ENCODE assay signal across 24 mouse cellular contexts in genomic region chr10:50639607-50640006, GRCm38 (mm10).
"Had no signal": no experiment of that assay in that cellular context is flagged by ENCODE, and none has a peak within 500 bp of the region (broad histone marks: within the 10 kb centered on the region; RNA-seq: fewer than 3 reads in every experiment).

No protein-coding gene starts in this region.

- H3K4me1 ChIP-seq: embryonic facial prominence, embryonic 10.5 days; embryonic facial prominence, embryonic 12.5 days; embryonic facial prominence, embryonic 13.5 days; embryonic facial prominence, embryonic 15.5 days; forebrain, embryonic 10.5 days; forebrain, embryonic 12.5 days; forebrain, embryonic 13.5 days; forebrain, embryonic 15.5 days had no signal

- H3K4me3 ChIP-seq: embryonic facial prominence, embryonic 10.5 days; embryonic facial prominence, embryonic 12.5 days; embryonic facial prominence, embryonic 13.5 days; embryonic facial prominence, embryonic 15.5 days; erythroblast, embryonic 14.5 days; forebrain, embryonic 10.5 days; forebrain, embryonic 12.5 days; forebrain, embryonic 13.5 days; forebrain, embryonic 15.5 days; gastrocnemius, adult 2 months; heart, adult 2 months had no signal

- H3K9me3 ChIP-seq: embryonic facial prominence, embryonic 10.5 days; embryonic facial prominence, embryonic 12.5 days; embryonic facial prominence, embryonic 13.5 days; embryonic facial prominence, embryonic 15.5 days; forebrain, embryonic 10.5 days; forebrain, embryonic 12.5 days; forebrain, embryonic 13.5 days; forebrain, embryonic 15.5 days had no signal

- H3K27me3 ChIP-seq: embryonic facial prominence, embryonic 12.5 days; embryonic facial prominence, embryonic 13.5 days; embryonic facial prominence, embryonic 15.5 days; forebrain, embryonic 12.5 days; forebrain, embryonic 13.5 days; forebrain, embryonic 15.5 days had no signal

- H3K9ac ChIP-seq: embryonic facial prominence, embryonic 12.5 days; embryonic facial prominence, embryonic 13.5 days; embryonic facial prominence, embryonic 15.5 days; forebrain, embryonic 12.5 days; forebrain, embryonic 13.5 days; forebrain, embryonic 15.5 days; forebrain, postnatal 0 days had no signal

- DNase-seq: cerebellum, adult 9-10 months; cerebellum, adult 9-11 months; cerebellum, postnatal 10 days; cerebellum, postnatal 14 days; cerebellum, postnatal 25 days; cerebellum, postnatal 36 days; forebrain, postnatal 0 days; gastrocnemius, adult 2 months; gastrocnemius, postnatal 10 days; gastrocnemius, postnatal 14 days; gastrocnemius, postnatal 25 days; gastrocnemius, postnatal 36 days; heart, adult 11 months; heart, adult 18-20 months; heart, adult 2 months had no signal

- H3K27ac ChIP-seq: embryonic facial prominence, embryonic 10.5 days; embryonic facial prominence, embryonic 12.5 days; embryonic facial prominence, embryonic 13.5 days; embryonic facial prominence, embryonic 15.5 days; forebrain, embryonic 10.5 days; forebrain, embryonic 12.5 days; forebrain, embryonic 13.5 days; forebrain, embryonic 15.5 days; gastrocnemius, adult 2 months; heart, adult 2 months had no signal

- H3K36me3 ChIP-seq: forebrain, embryonic 12.5 days had no signal
